ENCODE assay signal across 11 mouse cellular contexts in the genomic region with DNA sequence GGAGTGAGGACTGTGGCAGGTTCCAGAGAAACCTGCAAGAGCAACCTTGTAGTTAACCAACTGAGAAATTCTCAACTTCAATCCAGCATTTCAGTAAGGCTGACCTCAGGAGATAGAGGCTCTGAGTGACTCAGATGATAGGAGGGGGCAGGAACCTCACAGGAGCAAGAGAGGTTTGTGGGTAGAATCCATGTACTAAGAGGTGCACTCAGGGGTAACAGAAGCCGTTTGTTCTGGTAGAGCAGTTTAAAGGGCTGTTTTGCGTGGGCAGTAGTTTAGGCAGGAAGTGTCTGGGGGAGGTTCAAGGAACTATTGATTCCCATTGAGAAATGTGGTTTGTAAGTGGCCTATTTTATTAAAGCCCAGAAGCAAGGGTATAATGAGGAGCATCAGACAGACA. TPM values are rescaled to one million over a fixed set of nuclear protein-coding genes. Genes with fewer than 3 reads are reported as not detected.
A peak's percentile ranks its signal among the peaks of the same experiment; 100 is the strongest.
DNase-seq lines count a peak whose midpoint lies in the region; ATAC-seq lines count a peak whose summit lies in the region.
"Had no signal": no experiment of that assay in that cellular context is flagged by ENCODE, and none has a peak within 500 bp of the region (broad histone marks: within the 10 kb centered on the region; RNA-seq: fewer than 3 reads in every experiment).

No protein-coding gene starts in this region.

- peak; percentile 72 for ATAC-seq in common myeloid progenitor, adult 5-6 weeks (replicated peaks; ENCODE audit: low read depth, poor library complexity, severe bottlenecking)
- ATAC-seq: liver, embryonic 12.5 days had no signal

- intact Hi-C loops in heart, postnatal 25 days (cut with DNase I), result no loop called here

- peak; percentile 91 for DNase-seq in heart, adult 11 months
- no peak for DNase-seq in heart, postnatal 25 days (ENCODE audit: low spot score)
- peak; percentile 18 for DNase-seq in thymus, postnatal 14 days
- no peak for DNase-seq in thymus, postnatal 10 days (ENCODE audit: low spot score in 2 of 2)
- no peak for DNase-seq in cerebellum, postnatal 10 days
- no peak for DNase-seq in urinary bladder, postnatal 36 days (ENCODE audit: low spot score in 2 of 2)
- no peak for DNase-seq in left cerebral cortex, adult 8-10 months (ENCODE audit: low spot score in 2 of 2)
- DNase-seq: kidney, postnatal 36 days; lung, postnatal 36 days had no signal

RNA-seq across cellular contexts. Expression of gene Pnp2, which starts 25.4 kb away (rescaled TPM):
- total RNA-seq in heart, postnatal 25 days (2021), result under 1 TPM; 0.61 to 0.75 TPM
- total RNA-seq in common myeloid progenitor, adult 5-6 weeks (2017), result 1.5 and 5.4 TPM in 2 replicates
- 1 to 10 TPM; 1.2 to 2.0 (median 1.4) TPM for total RNA-seq in left cerebral cortex, adult 8-10 months (2022)

RNA-seq across cellular contexts. Expression of gene Rnase10, which starts 26.3 kb away (rescaled TPM):
- under 1 TPM in 1 of 2 experiments, not detected in 1; 0.39 TPM for total RNA-seq in heart, postnatal 25 days (2021)
- not detected in 2 replicates for total RNA-seq in common myeloid progenitor, adult 5-6 weeks (2017)
- under 1 TPM in 1 of 4 experiments, not detected in 3; 0.23 TPM for total RNA-seq in left cerebral cortex, adult 8-10 months (2022)

RNA-seq across cellular contexts. Expression of gene Gm49342, which starts 36.9 kb away (rescaled TPM):
- 10 to 100 TPM; 12.6 TPM for total RNA-seq in heart, postnatal 25 days (2021)
- total RNA-seq in common myeloid progenitor, adult 5-6 weeks (2017), result 34.9 and 44.0 TPM in 2 replicates
- 10 to 100 TPM in 1 of 4 experiments, 1 to 10 TPM in 3; 6.5 to 18.1 (median 8.9) TPM for total RNA-seq in left cerebral cortex, adult 8-10 months (2022)

RNA-seq across cellular contexts. Expression of gene Pnp, which starts 50.3 kb away (rescaled TPM):
- total RNA-seq in heart, postnatal 25 days (2021), result 10 to 100 TPM; 12.2 to 13.5 TPM
- 144 and 156 TPM in 2 replicates for total RNA-seq in common myeloid progenitor, adult 5-6 weeks (2017)
- 10 to 100 TPM; 10.4 to 17.7 (median 16.6) TPM for total RNA-seq in left cerebral cortex, adult 8-10 months (2022)

RNA-seq across cellular contexts. Expression of gene Pip4p1, which starts 50.6 kb away (rescaled TPM):
- total RNA-seq in heart, postnatal 25 days (2021), result 10 to 100 TPM; 21.1 to 23.6 TPM
- total RNA-seq in common myeloid progenitor, adult 5-6 weeks (2017), result 15.6 and 17.3 TPM in 2 replicates
- total RNA-seq in left cerebral cortex, adult 8-10 months (2022), result 100 to 1,000 TPM in 3 of 4 experiments, 10 to 100 TPM in 1; 92.6 to 121 (median 109) TPM

Comparison
In these comparisons a context has a peak if more than half of its experiments do, and no peak if none do; other contexts are left out.
1. DNase-seq: peak in heart, adult 11 months (single experiment) and thymus, postnatal 14 days (single experiment); none in heart, postnatal 25 days (single experiment), thymus, postnatal 10 days (0 of 2), cerebellum, postnatal 10 days (0 of 2), urinary bladder, postnatal 36 days (0 of 2) and left cerebral cortex, adult 8-10 months (0 of 2).